Mouse (Mus musculus) CD4-positive, CD25-positive, alpha-beta regulatory T cell, adult 4 months (primary cell): ENCODE results near the gene Heph. TPM values are rescaled to one million over a fixed set of nuclear protein-coding genes. Genes with fewer than 3 reads are reported as not detected.
"Not testable (repeated sequence)": the region's sequence is repeated elsewhere in the genome, so short reads cannot be mapped to it uniquely, and the experiment has no call there.

Experiments used
- ATAC-seq: one replicate; pipeline ENCODE4 v1.8.0; 2017
- polyA plus RNA-seq, 2 experiments: library from polyadenylated mRNA; unstranded; fragments of 100-300 nt; shearing (Covaris generic); gene quantifications; one replicate each; pipeline ENCODE4 v1.2.1; 2017

Gene Heph
- not detected for polyA plus RNA-seq

DNA sequence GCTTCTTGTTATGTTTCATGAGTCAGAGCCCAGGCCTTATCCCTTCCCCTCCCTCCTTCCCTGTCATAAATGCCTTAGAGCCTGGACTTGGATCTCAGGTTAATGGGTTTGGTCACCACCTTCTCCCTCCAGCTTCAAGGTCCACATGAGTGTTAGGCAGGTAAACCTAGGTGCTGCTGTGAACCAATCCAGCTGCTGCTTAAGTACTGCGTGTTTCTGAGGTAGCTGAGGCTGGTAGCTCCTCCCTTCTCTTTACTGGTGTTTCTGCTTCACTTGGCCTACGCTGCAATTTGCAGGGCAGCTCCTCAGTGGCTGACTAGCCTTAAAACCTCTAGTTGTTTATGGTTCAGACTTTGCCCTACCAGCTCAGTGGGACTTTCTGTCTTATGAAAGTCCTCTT is at the start of gene Heph:
TSS of gene Heph (plus strand) at position 211 of the 400 bp plus-strand sequence.
- ATAC-seq: no peak

DNA sequence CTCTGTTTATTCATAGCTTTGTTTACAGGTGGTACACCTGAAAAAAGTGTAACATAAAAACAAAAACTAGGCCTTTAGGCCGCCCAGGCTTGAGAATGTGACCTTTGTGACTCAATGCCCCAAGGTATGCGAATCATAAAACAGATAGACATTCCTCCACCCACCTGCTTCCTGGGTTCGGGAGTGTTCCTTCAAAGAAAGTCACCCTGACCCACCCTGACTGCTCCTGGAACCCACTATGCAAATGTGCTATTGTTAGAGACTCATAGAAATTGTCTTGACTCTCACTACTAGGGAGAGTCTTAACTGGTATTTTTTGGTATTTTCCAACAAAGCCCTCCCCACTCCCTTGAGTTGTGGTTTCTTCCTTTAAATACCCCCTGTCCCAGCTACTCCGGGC is 39.8 kb upstream of the Heph start:
- ATAC-seq: not testable (repeated sequence)

DNA sequence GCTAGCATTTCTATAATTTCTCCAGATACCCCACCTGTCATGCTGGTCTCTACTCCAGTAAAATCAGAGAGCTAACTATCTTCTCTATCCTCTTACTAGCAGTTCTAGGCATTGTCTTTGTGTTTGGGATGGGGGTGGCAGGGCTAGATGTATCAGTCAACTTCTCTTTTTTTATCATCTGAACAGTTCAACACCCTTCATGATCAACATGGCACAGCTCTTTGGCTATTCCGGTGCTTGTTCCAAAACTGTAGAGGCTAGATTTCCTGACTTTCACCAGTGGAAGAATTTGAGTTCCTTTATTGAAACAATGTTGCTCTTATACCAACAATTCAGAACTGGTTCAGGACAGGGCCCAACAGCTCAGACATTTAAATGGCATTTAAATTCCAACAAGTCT is 38.2 kb upstream of the Heph start:
- no peak for ATAC-seq

- no peak for ATAC-seq
These were observed 37.4 kb upstream of the Heph start for GRCm38 (mm10) chrX:96417733-96418132.

GRCm38 (mm10) chrX:96419383-96419782 is 35.8 kb upstream of the Heph start:
- ATAC-seq: no peak

GRCm38 (mm10) chrX:96456201-96456963 is 1.2 kb downstream of the Heph start, which contains the start of gene Hsf3:
Hsf3 (minus strand) TSS chrX:96456294.
- ATAC-seq: no peak

DNA sequence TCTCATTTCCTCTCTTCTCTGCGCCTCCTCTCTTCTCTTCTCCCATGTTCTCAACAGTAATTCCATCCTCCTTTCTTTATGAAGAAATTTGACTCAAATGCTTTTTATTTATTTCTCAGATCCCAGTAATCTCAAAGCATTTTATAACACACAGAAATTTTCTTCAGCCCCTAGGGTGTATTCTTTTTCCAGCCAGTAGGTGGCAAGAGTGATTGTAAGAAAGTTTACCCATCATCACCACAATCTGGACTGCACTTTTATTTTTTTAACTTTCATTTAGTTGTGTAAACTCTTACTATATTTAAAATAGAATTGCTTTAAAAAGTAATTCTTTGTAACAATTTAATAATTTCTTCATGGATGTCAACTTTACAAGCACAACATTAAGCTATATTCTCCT is 46.4 kb downstream of the Heph start:
- no peak for ATAC-seq

Other genes with a start within 250 kb of the Heph start
- not detected for gene Vsig4, start 161.9 kb upstream of the Heph start, polyA plus RNA-seq
- not detected for gene Hsf3, start 935 bp downstream of the Heph start, polyA plus RNA-seq